Mouse (Mus musculus) layer of hippocampus, postnatal 14 days (tissue): ENCODE data around the gene Tes3-ps. TPM values are rescaled to one million over a fixed set of nuclear protein-coding genes. Genes with fewer than 3 reads are reported as not detected.
A peak's percentile ranks its signal among the peaks of the same experiment; 100 is the strongest.

Source experiments
- DNase-seq, 2 experiments: peaks; one replicate each; pipeline ENCODE4 v3.0.0; 2021 to 2022; ENCODE audit warnings: low spot score in 2 of 2, mixed read lengths in 1 of 2
- total RNA-seq, 2 experiments: library from RNA; stranded (reverse); gene quantifications; 2 replicates each; pipeline ENCODE4 v1.2.3; 2021

Gene Tes3-ps
- total RNA-seq, 2 experiments from 2014 or later, result 2.0 to 2.2 TPM

GRCm38 (mm10) chr13:49485388-49485787 lies 7.7 kb upstream of the Tes3-ps start:
- DNase-seq, result peak in 1 of 2 experiments; percentile 42

- no peak for DNase-seq
Observed at GRCm38 (mm10) chr13:49504510-49504909, 11.4 kb downstream of the Tes3-ps start, which contains the start of gene Ecm2. TSS of gene Ecm2 (plus strand) at chr13:49504810.

- no peak for DNase-seq
Observed at GRCm38 (mm10) chr13:49505776-49506175, 12.7 kb downstream of the Tes3-ps start.

- no peak for DNase-seq
Observed at GRCm38 (mm10) chr13:49507176-49507575, 14.1 kb downstream of the Tes3-ps start.

- DNase-seq, result no peak
Observed at GRCm38 (mm10) chr13:49518761-49519160, 25.6 kb downstream of the Tes3-ps start.

- DNase-seq, result peak in 1 of 2 experiments; percentile 15
Observed at GRCm38 (mm10) chr13:49526235-49526634, 33.1 kb downstream of the Tes3-ps start.

GRCm38 (mm10) chr13:49530636-49531035 lies 37.5 kb downstream of the Tes3-ps start:
- no peak for DNase-seq

GRCm38 (mm10) chr13:49536946-49537345 lies 43.8 kb downstream of the Tes3-ps start:
- DNase-seq, result no peak

- DNase-seq, result no peak
Observed at GRCm38 (mm10) chr13:49538693-49539092, 45.6 kb downstream of the Tes3-ps start.

- no peak for DNase-seq
Observed at GRCm38 (mm10) chr13:49544279-49544678, 51.2 kb downstream of the Tes3-ps start, which contains the start of gene Aspn. TSS of gene Aspn (plus strand) at chr13:49544443.

- DNase-seq, result no peak
Observed at GRCm38 (mm10) chr13:49545646-49546045, 52.5 kb downstream of the Tes3-ps start.

Other genes with a start within 250 kb of the Tes3-ps start
- gene Susd3, start 244.6 kb upstream of the Tes3-ps start, total RNA-seq, result 1 to 10 TPM; 2.6 to 3.7 TPM
- gene Fgd3, start 173.0 kb upstream of the Tes3-ps start, total RNA-seq, result 1 to 10 TPM; 7.3 to 7.9 TPM
- gene Bicd2, start 151.7 kb upstream of the Tes3-ps start, total RNA-seq, result 10 to 100 TPM; 47.9 to 48.6 TPM
- gene Ippk, start 72.1 kb upstream of the Tes3-ps start, total RNA-seq, result 10 to 100 TPM; 21.7 to 22.1 TPM
- gene Ecm2, start 11.5 kb downstream of the Tes3-ps start, total RNA-seq, result 1 to 10 TPM; 3.6 to 6.1 TPM
- 1 to 10 TPM; 1.3 to 1.6 TPM for gene Aspn, start 51.1 kb downstream of the Tes3-ps start, total RNA-seq
- under 1 TPM; 0.36 to 0.69 TPM for gene Omd, start 89.1 kb downstream of the Tes3-ps start, total RNA-seq
- 1 to 10 TPM; 1.5 to 5.2 TPM for gene Ogn, start 114.7 kb downstream of the Tes3-ps start, total RNA-seq
- gene Cenpp, start 159.5 kb downstream of the Tes3-ps start, total RNA-seq, result 1 to 10 TPM; 1.3 to 2.3 TPM
- 10 to 100 TPM; 24.6 to 25.4 TPM for gene Nol8, start 159.8 kb downstream of the Tes3-ps start, total RNA-seq
- 10 to 100 TPM; 63.7 to 66.7 TPM for gene Iars, start 188.8 kb downstream of the Tes3-ps start, total RNA-seq